Mouse (Mus musculus): Measurements from ENCODE around the gene Lrrc7.

The Lrrc7 gene

DNA sequence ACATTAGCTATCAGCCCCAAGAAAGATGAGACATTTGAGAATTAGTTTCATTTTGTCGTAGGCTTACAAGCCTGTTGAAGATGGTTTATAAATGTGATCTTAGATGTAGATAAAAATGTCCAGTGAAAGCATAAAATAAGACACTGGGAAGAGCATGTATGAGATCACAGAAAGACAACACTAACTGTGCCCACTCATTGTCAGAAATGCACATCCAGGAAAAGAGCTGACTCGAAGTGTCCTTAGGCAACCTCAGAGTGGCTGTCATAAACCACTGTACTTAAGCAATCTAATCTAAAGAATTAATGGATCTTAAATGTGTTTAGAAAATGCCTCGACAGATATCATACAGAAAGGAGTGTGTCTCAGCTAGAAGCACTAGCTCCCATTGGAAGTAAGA, 196.2 kb downstream of the Lrrc7 start:
- in situ Hi-C loops (cut with MseI, MboI) = no loop called here

DNA sequence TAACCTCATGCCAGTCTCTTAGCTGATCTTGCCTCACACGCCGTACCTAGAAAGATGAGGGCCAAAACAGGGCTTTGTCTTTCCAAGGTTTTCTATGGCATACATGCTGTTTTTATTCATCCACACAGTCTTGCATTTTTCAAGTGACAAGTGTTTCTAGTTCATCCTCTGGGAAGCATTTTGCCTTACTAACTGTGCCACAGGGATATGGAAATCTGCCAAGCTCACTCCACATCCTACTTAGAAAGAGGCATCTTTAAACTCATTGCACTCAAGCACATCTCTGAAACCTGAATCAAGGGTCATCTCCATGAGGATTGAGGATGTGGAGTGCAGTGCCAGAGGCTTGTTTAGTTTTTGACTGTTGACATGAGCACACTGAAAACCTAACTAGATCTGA, 199.9 kb downstream of the Lrrc7 start:
- in situ Hi-C loops (cut with MseI, MboI) = no loop called here

DNA sequence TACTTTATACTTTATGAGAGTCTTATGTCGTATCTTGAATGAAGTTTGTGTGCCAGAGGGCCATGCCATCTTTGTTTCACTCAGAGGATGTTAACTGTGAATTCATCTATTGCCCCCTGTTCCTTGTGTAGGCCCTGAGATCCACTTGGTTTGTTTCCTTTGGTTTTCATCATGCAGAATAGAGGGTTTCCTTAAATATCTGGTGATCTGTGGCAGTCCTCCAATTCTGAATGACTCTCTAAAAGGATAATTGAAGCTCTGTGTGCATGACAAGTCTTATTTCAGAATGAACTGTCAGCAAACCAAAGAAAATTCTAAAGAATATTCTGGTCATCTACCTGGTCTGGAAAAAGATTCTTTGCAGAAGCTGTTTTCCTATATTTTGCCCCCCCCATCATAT, 205.3 kb downstream of the Lrrc7 start:
- in situ Hi-C loops (cut with MseI, MboI) = no loop called here

DNA sequence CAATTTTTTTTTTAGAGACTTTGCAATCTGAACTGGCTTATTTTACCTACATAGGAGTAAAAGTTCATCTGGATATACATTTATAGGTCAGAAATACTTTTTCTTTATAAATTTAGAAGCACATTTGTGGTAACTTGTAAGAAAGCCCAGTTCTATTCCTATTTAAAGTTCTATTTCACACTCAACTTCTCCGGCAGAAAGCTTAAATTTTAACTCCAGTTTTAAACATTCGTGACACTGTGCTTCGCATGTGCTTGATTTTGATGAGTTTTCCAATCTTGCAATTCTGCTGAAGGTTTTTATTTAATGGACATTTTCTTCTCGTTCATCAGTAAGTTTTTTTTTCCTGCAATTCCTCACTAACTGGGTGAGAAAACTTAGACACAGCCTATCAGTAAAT, 205.8 kb downstream of the Lrrc7 start:
- in situ Hi-C loops (cut with MseI, MboI) = no loop called here

DNA sequence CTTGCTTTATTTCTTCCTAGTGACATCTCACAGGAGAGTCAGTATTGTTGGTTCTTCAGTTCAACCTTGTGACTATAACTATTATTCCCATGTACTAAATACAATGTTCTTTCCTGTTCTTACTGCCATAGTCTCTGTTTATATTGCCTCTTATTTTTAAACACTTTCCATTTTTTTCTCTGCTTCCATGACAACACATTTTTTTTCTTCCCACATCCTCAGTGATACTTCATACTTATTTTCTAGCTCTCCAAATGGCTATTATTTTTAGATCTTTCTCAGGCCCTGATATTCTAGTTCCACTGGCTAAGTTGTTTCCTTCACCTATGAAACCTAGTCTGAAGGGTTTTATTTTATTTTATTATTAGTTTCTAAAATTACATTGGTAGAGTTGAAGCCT, 221.2 kb downstream of the Lrrc7 start:
- in situ Hi-C loops (cut with MseI, MboI) = no loop called here

DNA sequence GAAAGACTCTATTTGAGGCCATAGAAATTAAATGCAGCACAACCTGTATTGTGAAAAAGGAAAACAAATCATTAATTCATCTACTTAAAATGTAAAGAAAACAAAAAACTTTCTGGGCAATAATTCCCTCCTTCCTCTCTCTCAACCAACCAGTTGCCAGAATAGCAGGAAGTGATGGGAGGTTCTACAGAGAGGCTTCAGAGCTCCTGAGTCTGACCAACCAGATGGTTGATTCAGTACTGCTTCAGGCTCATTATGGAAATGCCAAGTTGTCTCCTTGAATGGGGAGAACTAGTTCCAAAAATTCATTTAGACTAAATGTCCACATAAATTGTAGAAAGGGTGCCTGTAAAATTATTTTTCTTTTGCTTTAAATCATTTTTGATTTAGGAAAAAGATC, 231.9 kb downstream of the Lrrc7 start:
- in situ Hi-C loops (cut with MseI, MboI) = no loop called here

DNA sequence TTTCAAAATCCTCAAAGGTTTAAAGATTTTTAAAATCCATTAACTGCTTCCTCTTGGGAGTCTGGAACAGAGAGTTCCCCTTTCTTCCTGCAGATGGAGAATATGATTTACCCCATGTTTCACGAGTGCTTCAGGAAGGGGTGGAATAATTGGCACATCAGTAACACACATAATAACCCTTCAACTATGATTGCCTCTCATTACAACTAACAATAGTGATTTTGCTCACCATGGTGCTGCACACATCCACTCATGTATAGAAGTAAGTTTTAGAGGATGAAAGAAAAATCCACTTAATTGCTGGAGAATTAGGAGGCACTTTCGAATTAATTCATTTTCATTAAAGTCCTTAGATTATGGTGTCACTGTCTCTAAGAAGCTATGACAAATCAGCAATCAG, 251.6 kb downstream of the Lrrc7 start:
- in situ Hi-C loops (cut with MseI, MboI) = no loop called here

DNA sequence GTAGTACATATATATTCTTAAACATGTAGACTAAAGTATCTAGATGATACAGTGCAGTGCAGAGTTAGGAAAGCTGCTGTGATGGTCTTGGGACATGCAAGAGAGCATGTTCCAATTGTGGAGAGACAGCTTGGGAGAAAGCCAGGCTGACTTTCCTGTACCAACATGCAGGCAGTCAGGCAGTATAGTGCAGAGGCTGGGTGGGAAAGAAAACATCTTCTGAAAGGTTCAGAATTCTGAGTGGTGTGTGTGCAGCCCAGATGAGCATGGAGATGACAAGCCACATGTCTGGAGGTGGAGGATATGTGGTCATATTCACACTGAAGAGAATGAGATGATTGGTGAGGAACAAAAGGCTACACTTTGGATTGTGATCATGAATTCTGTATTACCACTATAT, 254.6 kb downstream of the Lrrc7 start:
- in situ Hi-C loops (cut with MseI, MboI) = no loop called here

DNA sequence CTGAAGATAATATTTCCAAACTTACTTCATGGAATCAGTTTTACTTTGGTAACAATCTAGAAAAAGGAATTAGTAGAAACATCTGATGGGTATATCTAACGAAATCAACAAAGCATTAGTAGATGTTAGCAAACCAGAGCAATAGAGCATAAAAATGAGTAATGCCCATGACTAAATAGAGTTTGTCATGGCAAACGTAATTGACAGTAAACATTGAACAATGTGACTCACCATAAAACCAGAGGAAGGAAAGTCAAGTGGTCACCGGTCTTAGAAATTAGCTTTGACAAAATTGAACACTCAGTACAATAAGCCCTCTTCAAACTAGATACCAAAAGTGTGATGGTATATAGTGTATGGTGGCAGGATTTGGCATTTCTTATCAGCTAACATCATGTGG, 263.3 kb downstream of the Lrrc7 start:
- in situ Hi-C loops (cut with MseI, MboI) = no loop called here

DNA sequence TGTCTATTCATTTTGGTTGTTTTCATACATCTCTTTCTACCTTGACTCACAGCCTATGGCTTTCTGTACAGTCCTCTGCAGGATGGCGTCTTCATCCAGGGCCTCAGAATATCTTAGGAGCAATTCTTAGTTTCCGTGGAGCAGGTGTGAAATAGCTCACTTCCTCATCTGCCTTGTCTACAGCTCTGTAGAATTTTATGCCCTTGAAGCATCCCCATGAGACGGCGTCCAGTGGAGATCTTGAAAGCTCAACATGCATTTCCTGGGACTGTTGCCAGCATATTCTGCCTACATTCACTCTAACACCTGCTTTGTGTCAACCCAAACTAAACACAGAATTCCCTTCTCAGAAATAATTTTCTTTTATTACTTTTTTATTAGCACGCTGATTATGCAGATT, 267.0 kb downstream of the Lrrc7 start:
- in situ Hi-C loops (cut with MseI, MboI) = no loop called here

DNA sequence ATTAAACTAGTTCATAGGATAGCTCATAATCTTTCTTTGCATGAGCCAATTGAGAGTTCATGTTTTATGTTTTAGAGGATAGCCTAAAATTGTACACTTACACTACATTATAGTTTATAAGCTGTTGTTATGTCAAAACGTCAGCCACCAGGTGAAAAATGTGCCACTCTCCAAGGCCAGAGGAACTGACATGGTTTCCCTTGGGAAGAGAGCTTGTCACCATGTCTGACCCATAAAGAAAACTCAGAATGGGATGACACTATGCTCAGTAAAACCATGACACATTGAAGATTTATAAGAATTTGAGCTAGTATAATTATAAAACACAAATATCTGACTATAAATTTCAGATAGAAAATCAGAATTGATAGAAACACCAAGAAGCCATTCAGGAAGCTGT, 277.6 kb downstream of the Lrrc7 start:
- in situ Hi-C loops (cut with MseI, MboI) = no loop called here

DNA sequence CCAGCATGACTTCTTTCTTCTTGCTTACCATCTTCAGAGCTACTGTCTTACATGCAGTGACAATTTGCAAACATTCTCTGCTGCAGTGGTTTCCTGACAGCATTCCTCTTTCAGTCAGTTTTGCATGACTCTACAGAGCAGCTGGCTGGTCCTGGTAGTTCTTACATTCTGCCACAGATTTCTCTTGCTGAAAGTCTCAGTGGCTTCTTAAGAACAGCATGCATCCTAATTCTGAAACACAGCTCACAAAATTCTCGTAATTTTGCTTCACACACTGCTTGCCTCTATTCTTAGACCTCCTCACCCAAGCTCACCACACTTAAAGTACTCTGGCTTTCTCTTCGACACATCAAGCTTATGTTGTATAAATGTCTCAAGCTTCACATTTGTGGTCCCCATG, 283.4 kb downstream of the Lrrc7 start:
- in situ Hi-C loops (cut with MseI, MboI) = no loop called here

DNA sequence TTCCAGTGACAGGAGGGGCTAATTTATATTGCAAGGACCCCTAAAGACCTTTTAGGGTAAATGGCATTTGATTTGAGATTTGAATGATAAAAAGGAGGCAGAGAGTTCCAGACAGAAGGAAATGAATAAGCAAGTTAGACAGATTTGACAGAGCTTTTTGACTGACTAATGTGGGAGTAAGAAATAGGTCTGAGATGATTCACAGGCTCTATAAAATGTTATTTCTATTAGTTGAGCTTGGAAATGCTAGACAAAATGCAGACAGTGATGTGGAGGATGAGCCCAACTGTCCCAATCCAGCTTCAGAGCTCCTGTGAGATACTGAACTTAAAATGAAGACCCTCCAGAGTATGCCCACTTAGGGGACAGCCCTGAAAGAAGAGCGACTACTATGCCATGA, 289.3 kb downstream of the Lrrc7 start:
- in situ Hi-C loops (cut with MseI, MboI) = no loop called here

DNA sequence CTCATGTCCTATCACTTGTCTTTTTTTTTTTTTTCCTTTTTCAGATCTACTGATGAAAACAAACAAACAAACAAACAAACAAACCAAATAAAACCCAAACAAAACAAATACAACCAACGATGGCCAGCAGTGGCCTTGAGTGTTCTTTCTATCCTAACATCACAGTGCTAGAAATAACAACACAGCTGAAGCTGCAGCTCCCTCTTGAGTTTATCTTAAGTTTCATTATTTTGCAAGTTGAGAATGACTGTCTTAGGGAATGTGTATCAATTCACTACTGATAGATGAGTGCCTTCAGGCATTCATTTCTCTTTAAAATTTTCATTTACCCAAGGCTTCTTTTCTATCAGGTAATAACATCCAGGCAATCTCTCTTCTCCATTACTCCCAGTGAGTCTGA, 291.1 kb downstream of the Lrrc7 start:
- in situ Hi-C loops (cut with MseI, MboI) = no loop called here

DNA sequence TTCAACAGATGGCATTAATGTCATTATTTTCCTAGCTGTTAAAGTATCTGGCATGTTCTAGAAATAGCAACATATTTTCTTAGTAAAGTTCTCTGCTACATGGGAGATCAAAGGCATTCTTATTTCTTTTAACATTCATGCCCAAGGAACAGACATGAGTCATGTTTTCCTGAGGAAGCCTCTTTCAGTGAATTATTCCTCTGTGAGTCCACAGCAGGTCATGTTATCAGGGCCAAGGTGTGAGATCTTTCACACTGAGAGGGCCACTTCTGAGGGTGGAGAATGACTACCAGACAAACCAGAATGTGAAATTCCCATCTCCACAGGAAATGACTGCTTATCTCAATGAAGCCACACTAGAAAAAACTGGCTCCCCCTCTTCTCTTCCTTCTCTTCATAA, 309.4 kb downstream of the Lrrc7 start:
- in situ Hi-C loops (cut with MseI, MboI) = no loop called here

DNA sequence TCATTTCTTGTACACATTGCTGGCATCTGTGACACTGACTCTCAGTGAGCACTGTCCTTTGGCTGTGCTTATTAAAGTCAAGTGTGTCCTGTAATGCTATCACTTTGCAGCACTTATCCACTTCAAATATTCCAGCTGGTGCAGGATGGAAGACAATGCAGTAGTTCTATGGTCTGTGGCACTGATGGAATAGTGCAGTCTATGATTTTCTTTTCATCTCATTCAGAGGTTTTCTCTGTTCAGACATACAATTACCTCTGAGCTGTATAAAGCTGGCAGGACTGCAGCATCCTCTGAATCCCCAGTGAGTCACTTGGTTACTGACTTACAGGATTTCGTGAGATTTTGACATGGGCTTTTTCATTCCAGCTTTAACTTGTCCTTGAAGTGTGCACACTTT, 314.3 kb downstream of the Lrrc7 start:
- in situ Hi-C loops (cut with MseI, MboI) = no loop called here

DNA sequence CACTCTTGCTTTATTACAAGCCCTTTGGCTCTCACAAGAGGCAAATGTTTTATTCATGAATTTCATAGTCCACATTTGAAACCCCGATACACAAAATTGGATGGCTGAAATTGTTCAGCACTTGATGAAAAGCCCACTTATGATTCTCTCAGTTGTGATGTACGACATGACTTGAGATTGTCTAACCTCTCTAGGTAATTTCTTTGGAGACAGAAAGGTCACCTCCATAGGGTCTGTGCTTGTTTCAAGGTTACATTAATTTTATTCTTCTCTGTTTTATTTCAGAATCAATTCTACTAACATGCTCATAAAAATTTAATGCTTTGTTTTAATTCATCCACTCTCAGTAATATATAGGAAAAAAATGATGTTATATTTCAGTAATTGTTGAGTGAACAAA, 351.4 kb downstream of the Lrrc7 start:
- in situ Hi-C loops (cut with MseI, MboI) = no loop called here

DNA sequence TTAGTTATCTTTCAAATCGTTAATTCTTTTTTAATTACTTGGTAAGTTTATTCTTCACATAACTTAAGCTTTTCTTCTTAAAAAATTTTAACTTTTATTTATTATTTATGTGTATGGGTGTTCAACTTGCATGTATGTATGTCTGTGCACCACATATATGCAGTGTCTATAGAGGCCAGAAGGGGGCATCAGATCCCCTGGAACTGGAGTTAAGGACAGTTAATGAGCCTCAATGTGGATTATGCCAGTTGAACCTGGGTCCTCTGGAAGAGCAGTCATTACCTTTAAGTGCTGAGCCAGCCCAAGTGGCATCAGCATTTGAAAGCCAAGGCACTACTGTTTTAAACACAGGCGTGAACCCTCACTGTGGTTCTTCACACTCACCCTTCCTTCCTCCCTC, 352.0 kb downstream of the Lrrc7 start:
- in situ Hi-C loops (cut with MseI, MboI) = no loop called here

DNA sequence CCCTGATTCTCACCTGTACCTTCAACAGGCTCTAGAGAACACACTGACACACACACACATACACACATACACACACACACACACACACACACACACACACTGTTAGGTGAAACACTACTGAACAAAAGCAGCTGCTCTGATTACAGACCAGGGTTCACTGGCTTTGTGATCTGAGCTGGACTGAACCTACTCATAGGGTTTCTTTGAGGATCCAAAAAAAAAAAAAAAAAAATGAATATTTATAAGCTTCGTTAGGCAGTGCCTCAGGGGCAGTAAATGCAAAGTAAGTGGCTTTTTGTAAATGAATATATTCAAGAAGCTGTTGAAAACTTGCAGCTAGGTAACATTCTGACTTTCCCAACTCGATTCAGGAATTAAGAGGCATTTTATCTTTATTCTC, 354.2 kb downstream of the Lrrc7 start:
- in situ Hi-C loops (cut with MseI, MboI) = no loop called here

DNA sequence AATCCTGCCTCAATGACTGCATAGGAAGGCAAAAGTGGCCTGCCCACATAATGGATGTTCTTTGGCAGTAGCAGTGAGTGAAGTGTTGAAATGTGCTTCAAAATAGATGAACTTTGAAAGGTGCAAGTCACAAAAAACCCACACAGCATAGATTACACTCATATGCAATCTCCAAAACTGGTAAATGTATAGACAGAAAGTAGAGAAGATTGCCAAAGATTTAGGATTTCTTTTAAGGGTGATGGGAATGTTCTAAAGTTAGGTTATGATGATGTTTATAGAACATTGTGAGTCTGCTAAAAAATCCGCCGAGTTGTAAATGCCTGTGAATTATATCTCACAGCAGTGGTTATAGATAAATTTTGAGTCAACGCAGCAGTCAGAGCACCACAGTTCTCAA, 359.2 kb downstream of the Lrrc7 start:
- in situ Hi-C loops (cut with MseI, MboI) = no loop called here

DNA sequence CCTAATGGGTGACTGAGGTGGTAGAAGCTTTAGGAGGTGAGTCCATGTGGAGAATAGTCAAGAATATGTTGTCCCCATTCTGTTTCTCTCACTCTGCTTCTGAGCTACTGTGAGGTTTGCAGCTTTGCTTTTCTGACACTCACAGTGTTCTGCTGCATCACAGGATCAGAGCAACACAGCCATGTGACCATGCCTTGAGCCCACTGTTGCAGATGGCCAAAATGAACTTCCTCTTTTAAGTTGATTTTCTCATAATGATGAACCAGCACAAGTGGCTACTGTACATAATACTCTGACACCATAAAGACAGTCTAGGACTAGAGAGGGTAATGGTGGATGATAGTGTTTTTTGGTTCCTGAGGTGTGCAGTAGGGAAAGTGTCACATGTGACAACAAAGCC, 366.6 kb downstream of the Lrrc7 start:
- in situ Hi-C loops (cut with MseI, MboI) = no loop called here

DNA sequence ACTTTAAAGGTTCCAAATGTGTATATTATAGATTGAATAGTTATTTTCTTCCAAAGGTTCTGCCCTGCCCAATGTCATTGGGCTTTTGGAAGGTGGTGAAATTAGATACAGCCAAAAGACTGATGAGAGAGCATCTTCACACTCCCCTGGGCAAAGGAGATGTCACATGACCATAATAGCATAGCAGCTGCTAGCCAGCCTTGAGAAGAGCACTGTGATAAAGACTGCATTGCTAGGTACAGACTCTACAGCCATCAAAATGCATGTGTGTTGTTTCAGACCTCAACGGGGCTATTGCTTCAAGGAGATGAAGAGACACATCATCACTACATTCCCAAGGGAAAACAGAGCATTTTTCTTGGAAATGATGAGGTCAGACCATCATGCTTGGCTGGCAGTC, 368.8 kb downstream of the Lrrc7 start:
- in situ Hi-C loops (cut with MseI, MboI) = no loop called here

DNA sequence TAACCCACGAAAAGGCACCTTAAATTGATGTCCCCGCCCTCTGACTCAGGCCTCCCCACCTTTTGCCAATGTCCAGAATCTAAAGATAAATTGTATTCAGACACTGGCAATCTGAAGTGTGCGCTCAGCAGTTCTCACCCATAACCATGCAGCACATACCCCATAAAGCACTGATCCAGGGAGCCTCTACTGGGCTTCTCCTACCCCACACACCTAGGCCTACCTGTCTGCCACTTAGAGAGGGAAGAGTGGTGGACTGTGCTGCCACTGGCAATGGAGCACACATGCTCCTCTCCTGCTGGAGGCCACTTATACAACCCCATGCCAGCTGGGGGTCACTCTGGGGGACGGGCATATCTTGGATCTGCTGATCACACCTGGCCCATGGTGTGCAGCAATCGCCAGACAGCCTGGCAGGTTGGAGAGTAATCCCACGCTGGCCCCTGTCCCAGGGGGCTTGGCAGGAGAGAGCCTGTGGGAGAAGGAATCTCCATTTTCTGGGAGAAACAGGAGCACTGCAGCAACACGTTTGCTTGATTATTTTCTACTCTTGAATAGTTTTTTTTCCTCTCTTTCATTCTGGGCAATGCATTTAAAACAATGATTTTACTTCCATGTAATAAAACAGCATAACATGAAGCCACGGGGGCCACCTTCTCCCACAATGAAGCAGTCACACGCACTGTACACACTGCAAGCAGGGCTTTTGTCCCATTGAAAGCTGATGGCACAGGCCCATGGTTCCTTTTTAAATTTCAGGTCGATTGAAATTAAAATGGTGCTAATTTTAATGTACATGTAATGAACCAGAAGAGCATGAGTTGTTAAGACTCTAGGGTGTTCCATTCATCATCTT, 386.9 kb downstream of the Lrrc7 start:
- in situ Hi-C loops (cut with MseI, MboI) = no loop called here

DNA sequence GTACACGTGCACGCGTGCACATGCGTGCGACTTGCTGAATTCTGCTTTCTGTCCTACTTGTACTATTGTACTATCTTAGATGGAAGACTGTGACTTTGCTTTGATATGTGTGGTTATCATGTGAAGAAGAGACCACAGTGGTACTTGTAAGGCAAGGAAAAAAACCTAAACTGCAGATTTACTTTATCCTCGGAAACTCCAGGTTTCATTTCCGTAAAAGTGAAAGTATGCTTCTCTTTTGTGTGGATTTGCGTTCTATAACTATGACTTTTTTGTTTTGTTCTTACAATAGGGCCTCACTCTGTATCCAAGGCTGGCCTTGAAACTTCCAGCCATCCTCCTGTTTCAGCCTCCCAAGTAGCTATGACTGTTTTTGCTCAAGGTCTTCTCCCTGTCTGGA, 392.8 kb downstream of the Lrrc7 start:
- in situ Hi-C loops (cut with MseI, MboI) = no loop called here
